8 mouse cellular contexts compared by ENCODE assay signal in the genomic region with DNA sequence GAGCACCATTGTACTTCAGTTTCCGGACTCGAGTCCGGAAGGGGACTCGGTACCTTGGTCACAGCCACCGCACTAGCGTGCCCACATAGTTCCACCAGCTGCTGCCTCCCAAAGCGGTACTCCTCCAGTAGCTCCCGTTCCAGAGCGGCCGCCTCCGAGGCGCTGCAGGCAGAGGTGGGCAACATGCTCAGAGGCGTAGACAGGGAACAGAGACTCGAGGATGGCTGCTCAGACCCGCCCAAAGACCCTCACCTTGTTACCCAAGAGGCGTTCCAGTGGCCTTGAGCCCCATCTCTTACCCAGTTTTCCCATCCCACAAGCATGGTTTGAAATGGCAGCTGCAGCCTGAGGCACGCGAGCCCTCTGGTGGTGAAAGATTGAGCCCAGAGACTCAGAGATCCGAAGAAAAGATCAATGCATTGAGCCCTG. TPM values are rescaled to one million over a fixed set of nuclear protein-coding genes. Genes with fewer than 3 reads are reported as not detected.
DNase-seq lines count a peak whose midpoint lies in the region; ATAC-seq and TF ChIP-seq lines count a peak whose summit lies in the region.

No protein-coding gene starts in this region.

- DNase-seq in adrenal gland, adult 2 months, result peak; percentile 35
- DNase-seq in adrenal gland, postnatal 4 days (ENCODE audit: low spot score in 2 of 2), result no peak
- no peak for DNase-seq in testis, postnatal 14 days (ENCODE audit: low spot score)
- peak; percentile 53 to 57 for DNase-seq in frontal cortex, postnatal 25 days (ENCODE audit: low spot score in 2 of 2)
- peak; percentile 61 for DNase-seq in left cerebral cortex, postnatal 4 days
- DNase-seq in gastrocnemius, postnatal 36 days, result no peak

- H3K4me3 ChIP-seq in testis, adult 2 months (ENCODE audit: control insufficient read depth, low read depth, low read length), result no peak overlapping the region
- H3K4me3 ChIP-seq in neural tube, embryonic 12.5 days, result no peak overlapping the region

- H3K36me3 ChIP-seq in testis, adult 2 months (ENCODE audit: control insufficient read depth, insufficient read depth, low read length), result no peaks in the 10 kb centered on the region
- H3K36me3 ChIP-seq in neural tube, embryonic 12.5 days, result peaks cover 16% of the 10 kb centered on the region

- H3K9me3 ChIP-seq in neural tube, embryonic 12.5 days, result no peaks in the 10 kb centered on the region

- peak; percentile 36; the same call in 1 of the 2 replicates for TF ChIP-seq CTCF in testis, adult 2 months (IDR thresholded peaks at IDR 0.05; ENCODE audit: control insufficient read depth, insufficient read depth, insufficient replicate concordance, low read depth, low read length)

- H3K4me1 ChIP-seq in testis, adult 2 months (ENCODE audit: control insufficient read depth, insufficient read depth, low read length), result peaks cover 31% of the 10 kb centered on the region
- peaks cover 40% of the 10 kb centered on the region for H3K4me1 ChIP-seq in neural tube, embryonic 12.5 days

- H3K27me3 ChIP-seq in testis, adult 2 months (ENCODE audit: control insufficient read depth, insufficient read depth, low read length), result no peaks in the 10 kb centered on the region; the same call in 1 of the 2 replicates
- peaks cover 50% of the 10 kb centered on the region for H3K27me3 ChIP-seq in neural tube, embryonic 12.5 days (replicated peaks)

- H3K9ac ChIP-seq in neural tube, embryonic 12.5 days, result no peak overlapping the region

- intact Hi-C loops in left cerebral cortex, postnatal 4 days (cut with DNase I), result no loop called here
- intact Hi-C loops in gastrocnemius, postnatal 36 days (cut with DNase I), result no loop called here

- no peak overlapping the region for H3K27ac ChIP-seq in testis, adult 2 months (ENCODE audit: control insufficient read depth, insufficient read depth, low read depth, low read length)
- H3K27ac ChIP-seq in neural tube, embryonic 12.5 days, result no peak overlapping the region

- H3K4me2 ChIP-seq in neural tube, embryonic 12.5 days (replicated peaks), result 0 out of 2 replicates have a peak overlapping the region, but pooled peaks have one; percentile 10

- no peak for ATAC-seq in neural tube, embryonic 12.5 days (ENCODE audit: low FRiP score, low read depth)

- 44% methylated on average over 19 of the region's 19 CpGs for WGBS in neural tube, embryonic 12.5 days

- TF ChIP-seq POLR2A in testis, adult 2 months (IDR thresholded peaks at IDR 0.05; ENCODE audit: control insufficient read depth, low read depth, low read length), result no peak

RNA-seq across cellular contexts. Expression of gene Cilp2, which starts 3.3 kb away (rescaled TPM):
- under 1 TPM; 0.07 to 0.09 TPM for total RNA-seq in adrenal gland, adult 2 months (2021)
- 0.39 and 1.1 TPM in 2 replicates for polyA plus RNA-seq in adrenal gland, adult 2 months (2012; rRNA removed)
- 1 to 10 TPM in 1 of 2 experiments, under 1 TPM in 1; 0.50 to 1.4 TPM for total RNA-seq in adrenal gland, postnatal 4 days (2021)
- polyA plus RNA-seq in testis, adult 2 months (2012; rRNA removed), result 0.36 and 0.51 TPM in 2 replicates
- total RNA-seq in left cerebral cortex, postnatal 4 days (2021), result 1 to 10 TPM; 4.5 to 4.7 TPM
- polyA plus RNA-seq in neural tube, embryonic 12.5 days (2016; fragmentation: Nextera tagmentation; extraction: Ambion mirVana), result 1.4 TPM in 2 replicates
- 10 to 100 TPM in 1 of 2 experiments, 1 to 10 TPM in 1; 9.3 to 11.0 TPM for total RNA-seq in gastrocnemius, postnatal 36 days (2021)

RNA-seq across cellular contexts. Expression of gene Tssk6, which starts 11.2 kb away (rescaled TPM):
- under 1 TPM; 0.35 to 0.66 TPM for total RNA-seq in adrenal gland, adult 2 months (2021)
- polyA plus RNA-seq in adrenal gland, adult 2 months (2012; rRNA removed), result 1.3 and 2.0 TPM in 2 replicates
- total RNA-seq in adrenal gland, postnatal 4 days (2021), result under 1 TPM; 0.73 to 0.76 TPM
- polyA plus RNA-seq in testis, adult 2 months (2012; rRNA removed), result 844 and 936 TPM in 2 replicates
- total RNA-seq in left cerebral cortex, postnatal 4 days (2021), result not detected
- 4.1 and 4.3 TPM in 2 replicates for polyA plus RNA-seq in neural tube, embryonic 12.5 days (2016; fragmentation: Nextera tagmentation; extraction: Ambion mirVana)
- not detected for total RNA-seq in gastrocnemius, postnatal 36 days (2021)

RNA-seq across cellular contexts. Expression of gene Ndufa13, which starts 11.5 kb away (rescaled TPM):
- 100 to 1,000 TPM; 160 to 215 TPM for total RNA-seq in adrenal gland, adult 2 months (2021)
- 83.3 and 99.4 TPM in 2 replicates for polyA plus RNA-seq in adrenal gland, adult 2 months (2012; rRNA removed)
- total RNA-seq in adrenal gland, postnatal 4 days (2021), result 100 to 1,000 TPM; 133 to 137 TPM
- 122 and 131 TPM in 2 replicates for polyA plus RNA-seq in testis, adult 2 months (2012; rRNA removed)
- 10 to 100 TPM; 79.0 to 86.6 TPM for total RNA-seq in left cerebral cortex, postnatal 4 days (2021)
- polyA plus RNA-seq in neural tube, embryonic 12.5 days (2016; fragmentation: Nextera tagmentation; extraction: Ambion mirVana), result 162 and 171 TPM in 2 replicates
- 100 to 1,000 TPM; 332 to 340 TPM for total RNA-seq in gastrocnemius, postnatal 36 days (2021)

RNA-seq across cellular contexts. Expression of gene Yjefn3, which starts 11.7 kb away (rescaled TPM):
- total RNA-seq in adrenal gland, adult 2 months (2021), result 1 to 10 TPM; 1.9 to 4.2 TPM
- polyA plus RNA-seq in adrenal gland, adult 2 months (2012; rRNA removed), result 6.6 and 10.8 TPM in 2 replicates
- 1 to 10 TPM; 1.6 to 2.3 TPM for total RNA-seq in adrenal gland, postnatal 4 days (2021)
- polyA plus RNA-seq in testis, adult 2 months (2012; rRNA removed), result 0.95 TPM in 2 replicates
- total RNA-seq in left cerebral cortex, postnatal 4 days (2021), result 10 to 100 TPM in 1 of 2 experiments, 1 to 10 TPM in 1; 9.5 to 10.4 TPM
- 8.4 and 9.8 TPM in 2 replicates for polyA plus RNA-seq in neural tube, embryonic 12.5 days (2016; fragmentation: Nextera tagmentation; extraction: Ambion mirVana)
- total RNA-seq in gastrocnemius, postnatal 36 days (2021), result 1 to 10 TPM; 5.7 to 9.0 TPM

RNA-seq across cellular contexts. Expression of gene Pbx4, which starts 58.5 kb away (rescaled TPM):
- under 1 TPM; 0.38 to 0.69 TPM for total RNA-seq in adrenal gland, adult 2 months (2021)
- polyA plus RNA-seq in adrenal gland, adult 2 months (2012; rRNA removed), result 5.5 and 5.8 TPM in 2 replicates
- total RNA-seq in adrenal gland, postnatal 4 days (2021), result 1 to 10 TPM; 3.6 to 4.8 TPM
- 187 and 222 TPM in 2 replicates for polyA plus RNA-seq in testis, adult 2 months (2012; rRNA removed)
- 10 to 100 TPM; 24.3 to 25.0 TPM for total RNA-seq in left cerebral cortex, postnatal 4 days (2021)
- 41.6 and 46.8 TPM in 2 replicates for polyA plus RNA-seq in neural tube, embryonic 12.5 days (2016; fragmentation: Nextera tagmentation; extraction: Ambion mirVana)
- total RNA-seq in gastrocnemius, postnatal 36 days (2021), result not detected

Comparison
In these comparisons a context has a peak if more than half of its experiments do, and no peak if none do; other contexts are left out.
1. DNase-seq: peak in adrenal gland, adult 2 months (single experiment), frontal cortex, postnatal 25 days (2 of 2) and left cerebral cortex, postnatal 4 days (single experiment); none in adrenal gland, postnatal 4 days (0 of 2), testis, postnatal 14 days (single experiment) and gastrocnemius, postnatal 36 days (0 of 2).